Mouse (Mus musculus) right cerebral cortex, adult 2 months (tissue): ENCODE results near the gene Trp73.

Experiments used
- DNase-seq, 2 experiments: peaks; one replicate each; pipeline ENCODE4 v3.0.0; 2021 to 2022; ENCODE audit warnings: low spot score in 2 of 2

Trp73 gene

GRCm38 (mm10) chr4:154103386-154103785, 36.6 kb downstream of the Trp73 start:
- DNase-seq = no peak

DNA sequence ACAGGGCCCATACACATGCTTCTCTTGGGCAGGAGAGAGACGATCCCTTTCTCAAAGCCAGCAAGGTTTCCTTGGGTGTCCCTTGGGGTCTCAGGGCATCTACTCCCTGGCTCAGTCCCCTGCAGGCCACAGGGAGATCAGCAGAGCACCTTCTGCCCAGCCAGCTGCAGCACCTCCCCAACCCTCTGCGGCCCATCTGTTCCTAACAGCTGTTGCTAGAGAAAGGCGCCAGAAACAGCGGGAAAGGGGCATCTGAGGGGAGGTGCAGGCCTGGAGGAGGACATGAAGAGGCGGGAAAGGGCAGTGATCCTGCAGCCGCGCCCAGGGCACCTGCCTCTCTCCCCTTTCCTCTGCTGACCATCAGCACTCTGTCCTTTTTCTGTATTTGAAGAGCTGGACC, 40.6 kb downstream of the Trp73 start:
- DNase-seq = no peak

GRCm38 (mm10) chr4:154096111-154096510, 43.9 kb downstream of the Trp73 start:
- no peak for DNase-seq

DNA sequence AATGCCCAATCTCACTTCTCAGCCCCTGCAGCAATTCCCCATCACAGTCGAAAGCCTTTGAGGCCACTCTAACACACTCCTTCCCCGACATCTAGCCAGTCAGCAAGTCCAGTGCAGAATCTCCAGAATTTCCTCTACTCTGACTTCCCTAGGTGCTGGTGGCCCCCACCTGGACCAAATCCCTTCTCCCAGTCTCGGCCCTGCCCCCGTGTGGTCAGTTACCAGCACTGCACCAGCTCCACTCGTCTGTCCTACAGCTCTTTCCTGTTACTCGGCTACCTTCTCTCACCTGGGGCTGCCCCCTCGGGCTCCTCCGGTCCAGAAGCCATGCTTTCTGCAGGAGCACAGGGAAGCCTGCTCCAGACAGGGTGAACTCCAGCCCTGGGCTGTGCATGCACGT, 46.8 kb downstream of the Trp73 start:
- DNase-seq = peak; percentile 31 to 64

- DNase-seq = no peak
These were observed 48.7 kb downstream of the Trp73 start for GRCm38 (mm10) chr4:154091356-154091755.

DNA sequence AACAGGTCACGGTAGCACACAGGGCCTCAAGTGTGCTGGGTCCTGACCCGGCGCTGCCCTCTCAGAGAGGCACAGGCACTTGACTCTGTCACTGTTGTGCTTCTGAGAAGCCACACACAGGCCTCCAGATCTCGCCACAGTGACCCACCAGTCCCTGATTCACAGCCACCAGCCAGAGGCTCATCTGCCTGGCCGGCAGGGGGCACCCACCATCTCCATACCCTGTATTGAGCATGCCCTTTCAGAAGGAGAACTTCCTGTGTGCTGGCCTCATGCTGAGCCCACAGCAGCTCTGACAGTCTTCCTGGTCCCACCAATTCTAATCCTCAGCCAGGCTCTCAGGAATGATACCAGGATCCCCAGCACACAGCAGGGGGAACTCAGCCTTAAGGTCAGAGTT, 50.8 kb downstream of the Trp73 start:
- DNase-seq = no peak

GRCm38 (mm10) chr4:154086436-154086835, 53.6 kb downstream of the Trp73 start:
- peak in 1 of 2 experiments; percentile 23 for DNase-seq

GRCm38 (mm10) chr4:154085856-154086255, 54.2 kb downstream of the Trp73 start:
- peak in 1 of 2 experiments; percentile 25 for DNase-seq

DNA sequence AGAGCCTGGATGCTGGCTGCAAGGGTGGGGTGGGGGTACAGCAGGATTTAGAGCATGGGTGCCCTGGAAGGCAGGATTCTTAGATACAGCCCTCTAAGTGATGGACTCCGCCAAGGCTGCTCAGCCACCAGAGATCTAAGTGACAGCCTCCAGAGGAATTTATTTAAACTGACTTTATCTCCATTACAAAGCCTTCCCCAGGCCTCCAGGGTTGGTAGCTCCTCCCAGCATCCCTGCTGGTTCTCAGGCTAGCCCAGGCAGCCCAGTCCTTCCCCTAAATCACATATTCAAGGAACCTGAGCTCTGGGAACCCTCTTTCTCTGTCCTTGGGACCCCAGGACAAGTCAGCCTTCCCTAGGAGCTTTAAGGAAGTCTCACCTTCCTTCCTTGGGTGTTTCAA, 58.0 kb downstream of the Trp73 start:
- no peak for DNase-seq

DNA sequence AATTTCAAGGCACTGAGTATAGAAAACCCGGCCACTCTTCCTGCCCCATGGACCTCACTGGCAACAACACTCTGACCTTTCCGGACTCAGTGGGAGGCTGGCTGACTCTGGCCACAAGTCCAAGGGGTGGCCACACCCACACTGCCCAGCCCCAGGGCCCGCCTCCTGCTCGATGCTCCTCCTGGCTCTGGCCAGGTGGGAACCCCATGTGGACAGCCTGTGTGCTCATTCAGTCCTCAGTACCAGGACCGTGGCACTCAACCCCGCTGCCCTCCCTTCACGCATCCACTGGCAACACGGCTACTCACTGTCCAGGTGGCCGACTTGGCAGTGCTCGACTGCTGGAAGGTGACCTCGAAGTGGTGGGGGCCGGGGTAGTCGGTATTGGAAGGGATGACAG, 59.0 kb downstream of the Trp73 start:
- DNase-seq = no peak

- DNase-seq = peak; percentile 28 to 39
These were observed 59.8 kb downstream of the Trp73 start for GRCm38 (mm10) chr4:154080211-154080610.

- DNase-seq = no peak
These were observed 68.1 kb downstream of the Trp73 start for GRCm38 (mm10) chr4:154071941-154072340.

- no peak for DNase-seq
These were observed 68.5 kb downstream of the Trp73 start for GRCm38 (mm10) chr4:154071521-154071920.

DNA sequence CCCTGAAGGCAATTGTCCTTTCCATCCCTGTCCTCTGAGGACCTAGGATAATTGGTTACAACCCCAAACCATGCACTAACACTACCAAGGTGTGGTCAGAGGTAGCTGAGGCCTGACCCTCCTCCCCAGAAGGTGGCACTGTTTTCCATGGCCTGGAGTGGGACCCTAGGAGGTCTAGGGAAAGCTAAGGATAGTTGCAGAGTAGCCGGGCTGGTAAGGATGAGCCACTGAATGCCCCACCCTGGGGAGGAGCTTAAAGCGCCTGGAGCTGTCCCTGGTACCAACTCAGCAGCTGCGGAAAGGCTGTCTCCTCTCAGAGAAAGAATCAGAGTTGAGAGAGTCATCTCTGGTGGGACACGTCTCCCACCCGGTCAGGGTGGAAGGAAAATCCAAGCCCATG, 69.1 kb downstream of the Trp73 start:
- DNase-seq = no peak

DNA sequence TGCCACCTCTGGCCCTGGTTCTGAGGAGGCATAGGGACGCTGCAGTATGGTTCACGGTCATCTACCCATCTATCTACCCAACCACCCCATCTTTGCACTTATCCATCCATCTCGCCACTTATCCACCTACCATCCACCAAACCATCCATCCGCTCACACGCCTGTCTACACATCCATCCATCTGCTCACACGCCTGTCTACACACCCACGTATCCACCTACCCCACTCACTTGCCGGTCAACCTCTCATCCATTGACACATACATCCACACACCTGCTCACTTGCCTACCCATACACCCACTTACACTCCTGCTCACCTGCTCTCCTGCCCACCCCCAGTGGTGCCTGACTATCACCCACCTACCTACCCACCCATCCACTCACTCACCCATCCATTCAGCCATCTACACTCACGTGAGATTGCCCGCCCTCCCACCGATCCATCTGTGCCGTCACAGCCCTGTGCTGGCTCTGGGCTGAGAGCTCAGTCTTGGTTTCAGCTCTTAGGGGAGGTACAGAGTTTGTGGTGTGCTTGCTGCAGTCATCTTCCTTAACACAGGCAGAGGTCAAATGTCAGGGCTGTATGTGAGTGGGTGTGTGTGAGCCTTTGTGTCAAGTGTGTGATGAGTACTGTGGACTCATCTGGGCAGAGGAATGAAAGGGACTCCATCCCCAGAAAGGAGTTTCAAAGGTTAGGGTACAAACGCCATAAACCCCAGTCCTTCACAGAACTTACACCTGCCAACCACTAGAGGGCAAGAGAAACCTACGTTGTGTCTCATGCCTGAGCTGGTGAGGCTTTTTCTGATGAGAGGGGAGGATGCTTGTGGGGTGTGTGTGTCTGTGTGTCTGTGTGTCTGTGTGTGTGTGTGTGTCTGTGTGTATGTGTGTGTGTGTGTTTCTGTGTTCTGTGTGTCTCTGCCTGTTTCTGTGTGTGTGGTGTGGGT, 74.9 kb downstream of the Trp73 start:
- DNase-seq = peak; percentile 34 to 40

DNA sequence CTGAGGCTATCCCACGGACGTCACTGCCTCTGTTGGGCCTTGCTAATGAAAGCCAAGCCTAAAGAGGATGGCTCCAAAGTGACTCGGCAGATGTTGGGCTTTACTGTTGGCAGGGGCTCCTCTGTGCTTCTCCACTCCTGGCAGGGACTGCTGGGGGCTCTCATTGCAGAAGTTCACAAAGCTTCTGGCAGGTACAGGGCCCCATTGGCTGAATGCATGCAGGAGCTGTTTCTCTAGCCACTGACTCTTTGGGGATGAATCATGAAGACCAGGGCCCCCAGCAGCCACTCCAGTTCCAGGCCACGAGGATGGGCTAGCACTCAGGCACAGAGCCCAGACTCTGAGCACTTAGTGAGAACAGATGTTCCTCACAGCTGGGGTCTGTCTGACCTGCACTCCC, 82.3 kb downstream of the Trp73 start:
- no peak for DNase-seq

GRCm38 (mm10) chr4:154056661-154057060, 83.3 kb downstream of the Trp73 start:
- DNase-seq = no peak

GRCm38 (mm10) chr4:154056046-154056445, 84.0 kb downstream of the Trp73 start:
- DNase-seq = no peak

GRCm38 (mm10) chr4:154055482-154055881, 84.5 kb downstream of the Trp73 start:
- no peak for DNase-seq

- no peak for DNase-seq
These were observed 86.9 kb downstream of the Trp73 start for GRCm38 (mm10) chr4:154053065-154053464.

DNA sequence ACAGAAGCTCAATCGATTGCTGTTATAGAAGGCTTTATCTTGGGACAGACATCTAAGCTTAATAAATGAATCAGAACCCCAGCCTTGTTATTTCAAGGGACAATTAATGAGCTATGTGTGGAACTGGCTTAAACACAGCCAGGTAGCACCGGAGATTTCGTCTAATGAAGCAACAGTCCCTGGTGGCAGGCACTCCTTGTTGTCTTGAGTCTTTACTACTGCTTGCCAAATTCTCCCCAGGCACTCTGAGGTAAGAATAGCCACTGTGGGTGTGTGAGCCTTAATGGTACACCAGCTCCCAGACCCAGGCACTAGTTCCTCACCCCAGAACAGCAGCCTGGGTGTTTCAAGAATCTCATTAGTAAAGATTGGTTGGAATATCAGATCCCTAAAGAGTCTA, 88.6 kb downstream of the Trp73 start:
- DNase-seq = peak; percentile 20 to 27

DNA sequence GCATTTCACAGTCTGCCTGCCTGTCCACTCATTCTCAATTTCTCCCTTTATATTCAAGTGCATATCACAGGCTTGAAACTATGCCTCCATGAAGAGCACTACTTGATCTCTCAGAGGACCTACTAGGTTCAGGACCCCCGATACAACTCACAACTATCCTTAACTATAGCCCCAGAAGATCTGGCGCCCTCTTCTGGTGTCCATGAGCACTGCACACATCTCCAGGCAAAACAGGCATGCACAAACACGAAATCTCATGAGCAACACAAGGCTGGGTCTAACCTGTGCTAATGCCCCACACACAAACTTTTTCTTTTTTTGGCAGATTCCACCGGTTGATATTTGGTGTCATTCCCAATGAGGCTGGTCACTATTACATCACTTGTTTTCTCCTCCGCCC, 94.2 kb downstream of the Trp73 start:
- DNase-seq = no peak

GRCm38 (mm10) chr4:154042577-154042976, 97.4 kb downstream of the Trp73 start, which contains the start of gene Ccdc27:
TSS of gene Ccdc27 (minus strand) at chr4:154042677.
- no peak for DNase-seq
